In genomic region chr12:36317820-36318135, GRCm38 (mm10) we compare ENCODE assay signal across 9 mouse cellular contexts. TPM values are rescaled to one million over a fixed set of nuclear protein-coding genes. Genes with fewer than 3 reads are reported as not detected.
A peak's percentile ranks its signal among the peaks of the same experiment; 100 is the strongest.
DNase-seq lines count a peak whose midpoint lies in the region; ATAC-seq and TF ChIP-seq lines count a peak whose summit lies in the region.
"Had no signal": no experiment of that assay in that cellular context is flagged by ENCODE, and none has a peak within 500 bp of the region (broad histone marks: within the 10 kb centered on the region; RNA-seq: fewer than 3 reads in every experiment).

No protein-coding gene starts in this region.

- no peak overlapping the region for H3K9ac ChIP-seq in heart, embryonic 12.5 days
- H3K9ac ChIP-seq in embryonic facial prominence, embryonic 14.5 days (ENCODE audit: low read depth, low read length) = no peak overlapping the region
- H3K9ac ChIP-seq in intestine, postnatal 0 days (ENCODE audit: low read depth, low read length) = no peak overlapping the region
- no peak overlapping the region for H3K9ac ChIP-seq in midbrain, embryonic 11.5 days (ENCODE audit: low read length)
- no peak overlapping the region for H3K9ac ChIP-seq in liver, embryonic 12.5 days
- H3K9ac ChIP-seq: liver, embryonic 13.5 days had no signal

- H3K27me3 ChIP-seq in heart, embryonic 12.5 days (replicated peaks) = 0 out of 2 replicates have a peak, but pooled peaks cover 5% of the 10 kb centered on the region
- no peaks in the 10 kb centered on the region for H3K27me3 ChIP-seq in embryonic facial prominence, embryonic 14.5 days (replicated peaks; ENCODE audit: control insufficient read depth, insufficient read depth, low read length)
- no peaks in the 10 kb centered on the region for H3K27me3 ChIP-seq in intestine, postnatal 0 days (replicated peaks; ENCODE audit: control insufficient read depth, insufficient read depth, low read length)
- no peaks in the 10 kb centered on the region for H3K27me3 ChIP-seq in midbrain, embryonic 11.5 days (ENCODE audit: control insufficient read depth, insufficient read depth, low read length)
- H3K27me3 ChIP-seq in liver, embryonic 12.5 days (replicated peaks) = peaks cover 18% of the 10 kb centered on the region; the same call in 1 of the 2 replicates

- H3K4me1 ChIP-seq in heart, embryonic 12.5 days (replicated peaks) = 0 out of 2 replicates have a peak, but pooled peaks cover 2% of the 10 kb centered on the region
- peaks cover 6% of the 10 kb centered on the region; the same call in 1 of the 2 replicates for H3K4me1 ChIP-seq in embryonic facial prominence, embryonic 14.5 days (ENCODE audit: control insufficient read depth, insufficient read depth, low read length)
- H3K4me1 ChIP-seq in intestine, postnatal 0 days (replicated peaks; ENCODE audit: control insufficient read depth, insufficient read depth, low read length) = no peaks in the 10 kb centered on the region
- H3K4me1 ChIP-seq in midbrain, embryonic 11.5 days (ENCODE audit: control insufficient read depth, insufficient read depth, low read length) = no peaks in the 10 kb centered on the region
- H3K4me1 ChIP-seq in liver, embryonic 12.5 days = no peaks in the 10 kb centered on the region; the same call in 1 of the 2 replicates
- H3K4me1 ChIP-seq: liver, embryonic 13.5 days had no signal

- ATAC-seq in heart, embryonic 12.5 days (ENCODE audit: insufficient number of reproducible peaks, low FRiP score) = no peak
- no peak for ATAC-seq in embryonic facial prominence, embryonic 14.5 days (ENCODE audit: low read depth)
- no peak for ATAC-seq in intestine, postnatal 0 days
- ATAC-seq in midbrain, embryonic 11.5 days (ENCODE audit: low FRiP score) = no peak
- ATAC-seq in liver, embryonic 12.5 days = no peak

- H3K27ac ChIP-seq in heart, embryonic 12.5 days (ENCODE audit: poor library complexity, severe bottlenecking) = no peak overlapping the region
- peak overlapping the region; percentile 86 for H3K27ac ChIP-seq in embryonic facial prominence, embryonic 14.5 days (replicated peaks; ENCODE audit: low read depth, low read length)
- no peak overlapping the region for H3K27ac ChIP-seq in intestine, postnatal 0 days (ENCODE audit: low read depth, low read length)
- no peak overlapping the region for H3K27ac ChIP-seq in midbrain, embryonic 11.5 days (ENCODE audit: low read depth, low read length)
- H3K27ac ChIP-seq in liver, embryonic 12.5 days = no peak overlapping the region
- H3K27ac ChIP-seq: liver, embryonic 13.5 days had no signal

- no peaks in the 10 kb centered on the region for H3K9me3 ChIP-seq in heart, embryonic 12.5 days (replicated peaks)
- H3K9me3 ChIP-seq in embryonic facial prominence, embryonic 14.5 days (ENCODE audit: control insufficient read depth, low read length) = no peaks in the 10 kb centered on the region
- H3K9me3 ChIP-seq in intestine, postnatal 0 days (ENCODE audit: control insufficient read depth) = no peaks in the 10 kb centered on the region
- no peaks in the 10 kb centered on the region for H3K9me3 ChIP-seq in midbrain, embryonic 11.5 days (ENCODE audit: control insufficient read depth, low read length)
- H3K9me3 ChIP-seq in liver, embryonic 12.5 days (replicated peaks) = no peaks in the 10 kb centered on the region
- H3K9me3 ChIP-seq: liver, embryonic 13.5 days had no signal

- 27% methylated on average over 3 of the region's 3 CpGs for WGBS in heart, embryonic 12.5 days
- 7% methylated on average over 3 of the region's 3 CpGs for whole genome bisulfite sequencing in embryonic facial prominence, embryonic 14.5 days
- 25% methylated on average over 3 of the region's 3 CpGs for WGBS in intestine, postnatal 0 days
- whole genome bisulfite sequencing in midbrain, embryonic 11.5 days = 31% methylated on average over 3 of the region's 3 CpGs
- 31% methylated on average over 3 of the region's 3 CpGs for WGBS in liver, embryonic 12.5 days (ENCODE audit: insufficient replicate concordance)

- H3K36me3 ChIP-seq in heart, embryonic 12.5 days = no peaks in the 10 kb centered on the region
- H3K36me3 ChIP-seq in embryonic facial prominence, embryonic 14.5 days (ENCODE audit: control insufficient read depth, insufficient read depth, low read length) = no peaks in the 10 kb centered on the region
- H3K36me3 ChIP-seq in intestine, postnatal 0 days (ENCODE audit: control insufficient read depth, insufficient read depth) = no peaks in the 10 kb centered on the region
- no peaks in the 10 kb centered on the region for H3K36me3 ChIP-seq in midbrain, embryonic 11.5 days (ENCODE audit: control insufficient read depth, insufficient read depth, low read length)
- H3K36me3 ChIP-seq in liver, embryonic 12.5 days = no peaks in the 10 kb centered on the region
- H3K36me3 ChIP-seq: liver, embryonic 13.5 days had no signal

- H3K4me3 ChIP-seq in heart, embryonic 12.5 days = no peak overlapping the region
- peak overlapping the region; percentile 51; the same call in 1 of the 2 replicates for H3K4me3 ChIP-seq in embryonic facial prominence, embryonic 14.5 days (ENCODE audit: low read depth, low read length)
- no peak overlapping the region for H3K4me3 ChIP-seq in intestine, postnatal 0 days (ENCODE audit: low read depth, low read length)
- no peak overlapping the region for H3K4me3 ChIP-seq in midbrain, embryonic 11.5 days (ENCODE audit: low read depth, low read length)
- H3K4me3 ChIP-seq in liver, embryonic 12.5 days = no peak overlapping the region

- H3K4me2 ChIP-seq in heart, embryonic 12.5 days = peak overlapping the region; percentile 90
- H3K4me2 ChIP-seq in embryonic facial prominence, embryonic 14.5 days (ENCODE audit: low read depth, low read length) = peak overlapping the region; percentile 76
- peak overlapping the region; percentile 82; the same call in 1 of the 2 replicates for H3K4me2 ChIP-seq in intestine, postnatal 0 days (replicated peaks; ENCODE audit: low read depth)
- H3K4me2 ChIP-seq in midbrain, embryonic 11.5 days = peak overlapping the region; percentile 76; the same call in 1 of the 2 replicates
- H3K4me2 ChIP-seq in liver, embryonic 12.5 days = no peak overlapping the region

- TF ChIP-seq CTCF in intestine, postnatal 0 days (IDR thresholded peaks at IDR 0.05; ENCODE audit: low read depth) = no peak

- no peak for DNase-seq in heart, adult 9 months (ENCODE audit: low spot score in 2 of 2)
- no peak for DNase-seq in embryonic facial prominence, embryonic 14.5 days (ENCODE audit: low spot score)
- no peak for DNase-seq in midbrain, embryonic 11.5 days (ENCODE audit: low spot score, missing footprints)
- DNase-seq in adrenal gland, postnatal 10 days = no peak
- DNase-seq in urinary bladder, postnatal 10 days (ENCODE audit: low spot score) = no peak

RNA-seq across cellular contexts. Expression of gene Sostdc1, which starts 3.8 kb away (rescaled TPM):
- polyA plus RNA-seq in heart, embryonic 12.5 days (2016; fragmentation: Nextera tagmentation; extraction: Ambion mirVana) = 0.31 and 0.59 TPM in 2 replicates
- polyA plus RNA-seq in embryonic facial prominence, embryonic 14.5 days (2014; fragmentation: Nextera tagmentation; extraction: Ambion mirVana) = 82.8 and 83.5 TPM in 2 replicates
- 2.0 and 2.4 TPM in 2 replicates for polyA plus RNA-seq in intestine, postnatal 0 days (2015; fragmentation: Nextera tagmentation; extraction: Ambion mirVana)
- polyA plus RNA-seq in midbrain, embryonic 11.5 days (2014; fragmentation: Nextera tagmentation; extraction: Ambion mirVana) = 6.4 and 6.6 TPM in 2 replicates
- total RNA-seq in adrenal gland, postnatal 10 days (2021) = 1 to 10 TPM; 2.1 to 5.1 TPM
- polyA plus RNA-seq in liver, embryonic 12.5 days (2016; fragmentation: Nextera tagmentation; extraction: Ambion mirVana) = 0.17 and 0.19 TPM in 2 replicates

Comparison
In these comparisons a context has a peak if more than half of its experiments do, and no peak if none do; other contexts are left out.
1. RNA of gene Sostdc1, which starts 3.8 kb away (polyA plus RNA-seq): 82.8 to 83.5 TPM in embryonic facial prominence, embryonic 14.5 days; 6.4 to 6.6 TPM in midbrain, embryonic 11.5 days, 2.0 to 2.4 TPM in intestine, postnatal 0 days, 0.31 to 0.59 TPM in heart, embryonic 12.5 days and 0.17 to 0.19 TPM in liver, embryonic 12.5 days; every median in the first group is over 10 times any median in the second.